Mouse (Mus musculus) limb, embryonic 14.5 days (tissue): ENCODE data around the gene Dolk. TPM values are rescaled to one million over a fixed set of nuclear protein-coding genes. Genes with fewer than 3 reads are reported as not detected.

Source experiments
- ATAC-seq: fragments of 200-750 bp; cut with Nextera tagmentation; 2 replicates; pipeline ENCODE4 v1.8.0; 2017; ENCODE audit warnings: low read depth, moderate number of reproducible peaks, moderate TSS enrichment; ENCODE audit not compliant: low FRiP score
- DNase-seq: peaks from one replicate; pipeline ENCODE4 v3.0.0-alpha.2; 2015; ENCODE audit warnings: low spot score
- H3K27ac ChIP-seq: fragments of 300-500 bp; sonication (generic); replicated peaks from 2 replicates; pipeline ENCODE4 v1.5.1; 2014; ENCODE audit warnings: low read depth, mild to moderate bottlenecking, low read length, moderate library complexity, mixed read lengths
- H3K27me3 ChIP-seq: fragments of 300-500 bp; sonication (generic); 2 replicates; pipeline ENCODE4 v1.6.1; 2014; ENCODE audit warnings: low read length, mixed read lengths; ENCODE audit not compliant: control insufficient read depth, insufficient read depth
- H3K36me3 ChIP-seq: fragments of 300-500 bp; sonication (generic); 2 replicates; pipeline ENCODE4 v1.6.1; 2014; ENCODE audit warnings: mild to moderate bottlenecking, low read length, moderate library complexity, mixed read lengths; ENCODE audit not compliant: control insufficient read depth, insufficient read depth
- H3K4me1 ChIP-seq: fragments of 300-500 bp; sonication (generic); 2 replicates; pipeline ENCODE4 v1.6.1; 2014; ENCODE audit warnings: antibody characterized with exemption, low read length, mixed read lengths; ENCODE audit not compliant: control insufficient read depth, insufficient read depth
- H3K4me2 ChIP-seq: fragments of 300-500 bp; sonication (generic); replicated peaks from 2 replicates; pipeline ENCODE4 v1.6.1; 2014; ENCODE audit warnings: low read depth, mild to moderate bottlenecking, low read length, moderate library complexity; ENCODE audit not compliant: severe bottlenecking
- H3K4me3 ChIP-seq: fragments of 300-500 bp; sonication (generic); replicated peaks from 2 replicates; pipeline ENCODE4 v1.5.1; 2014; ENCODE audit warnings: low read length
- H3K9ac ChIP-seq: fragments of 300-500 bp; sonication (generic); 2 replicates; pipeline ENCODE4 v1.6.1; 2014; ENCODE audit warnings: mild to moderate bottlenecking, low read depth, low read length, moderate library complexity; ENCODE audit not compliant: severe bottlenecking
- H3K9me3 ChIP-seq: fragments of 300-500 bp; sonication (generic); 2 replicates; pipeline ENCODE4 v1.6.1; 2016; ENCODE audit warnings: low read length; ENCODE audit not compliant: control insufficient read depth
- POLR2A ChIP-seq: fragments of 200-500 bp; IDR thresholded peaks from 2 replicates; pipeline ENCODE4 v1.8.0; 2012; ENCODE audit warnings: inconsistent platforms, mild to moderate bottlenecking, moderate library complexity, borderline replicate concordance; ENCODE audit not compliant: insufficient read depth, insufficient read length; ENCODE audit errors: extremely low read depth
- WGBS: fragments of 180-500 bp; shearing (Covaris S2); extraction: QIAGEN DNeasy Blood & Tissue Kit; methylation state at CpG from one replicate; pipeline ENCODE4 v1.1.7; 2014; 5-methylcytosine and 5-hydroxymethylcytosine counted together
- polyA plus RNA-seq, 2 experiments: library from polyadenylated mRNA; depleted of rRNA in 1 of 2; stranded (reverse) in 1 of 2; unstranded in 1 of 2; fragments of >200 nt; fragmentation: Nextera tagmentation in 1 of 2; extraction: Ambion mirVana in 1 of 2; gene quantifications; 2 replicates each; pipeline versions ENCODE4 v1.2.1 to v1.2.3; 2012 to 2014

The Dolk gene
- polyA plus RNA-seq, 2 experiments, result 13.8 to 31.0 TPM

- no peak within 1 kb of the TSS for H3K4me3 ChIP-seq
- H3K9ac ChIP-seq, result peak within 1 kb of the TSS; percentile 34; the same call in 1 of the 2 replicates
- no peaks in the 10 kb centered on the region for H3K9me3 ChIP-seq
- no peak within 1 kb of the TSS for H3K27ac ChIP-seq
- no peak for TF ChIP-seq POLR2A
- no peaks in the 10 kb centered on the region for H3K27me3 ChIP-seq
- WGBS, result 84% methylated on average over 2 of the region's 2 CpGs
- no peak for ATAC-seq
- H3K36me3 ChIP-seq, result peaks cover 46% of the 10 kb centered on the region
- no peak for DNase-seq
- peaks cover 14% of the 10 kb centered on the region for H3K4me1 ChIP-seq
- peak within 1 kb of the TSS; percentile 91; the same call in 1 of the 2 replicates for H3K4me2 ChIP-seq
These were observed 45.9 kb downstream of the Dolk start, which contains the start of gene Gm28035 for GRCm38 (mm10) chr2:30240267-30240666. Gene Gm28035, plus strand, starts transcription at chr2:30240567.

- 81% methylated on average over 4 of the region's 4 CpGs for WGBS
- no peak overlapping the region for H3K4me3 ChIP-seq
- no peaks in the 10 kb centered on the region for H3K9me3 ChIP-seq
- ATAC-seq, result no peak
- DNase-seq, result no peak
- peaks cover 42% of the 10 kb centered on the region for H3K36me3 ChIP-seq
- H3K4me2 ChIP-seq, result peak overlapping the region; percentile 91; the same call in 1 of the 2 replicates
- TF ChIP-seq POLR2A, result no peak
- no peaks in the 10 kb centered on the region for H3K27me3 ChIP-seq
- H3K4me1 ChIP-seq, result peaks cover 14% of the 10 kb centered on the region
- H3K27ac ChIP-seq, result no peak overlapping the region
- peak overlapping the region; percentile 2; the same call in 1 of the 2 replicates for H3K9ac ChIP-seq
These were observed 46.4 kb downstream of the Dolk start for GRCm38 (mm10) chr2:30239777-30240176.

- H3K4me3 ChIP-seq, result peak overlapping the region; percentile 80
- DNase-seq (no peak), ATAC-seq (no peak)
- peaks cover 14% of the 10 kb centered on the region for H3K4me1 ChIP-seq
- 68% methylated on average over 3 of the region's 3 CpGs for WGBS
- H3K4me2 ChIP-seq, result peak overlapping the region; percentile 91
- peaks cover 39% of the 10 kb centered on the region for H3K36me3 ChIP-seq
- no peak for TF ChIP-seq POLR2A
- no peaks in the 10 kb centered on the region for H3K27me3 ChIP-seq
- H3K9me3 ChIP-seq, result no peaks in the 10 kb centered on the region
- H3K9ac ChIP-seq, result peak overlapping the region; percentile 89
- H3K27ac ChIP-seq, result no peak overlapping the region
These were observed 47.1 kb downstream of the Dolk start for GRCm38 (mm10) chr2:30238906-30239465.

DNA sequence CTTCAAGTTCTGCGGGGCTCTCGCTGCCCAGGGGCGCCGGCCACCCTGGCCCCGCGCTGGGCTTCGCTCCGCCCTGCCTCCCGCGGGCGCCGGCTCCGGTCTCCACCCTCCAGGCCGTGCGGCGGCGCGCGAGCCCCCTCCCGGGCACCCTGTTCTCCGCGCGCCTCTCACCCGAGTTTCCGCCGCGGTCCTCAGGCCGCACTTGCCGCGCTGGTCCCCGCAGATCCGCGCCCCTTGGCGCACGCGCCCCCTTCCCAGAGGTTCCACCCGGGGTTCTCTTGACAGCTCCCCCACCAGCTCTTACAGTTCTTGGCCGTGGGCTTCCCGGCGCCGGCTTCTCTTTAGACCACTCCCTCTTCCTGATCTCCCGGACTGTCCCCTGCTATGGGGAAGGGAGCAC is 48.3 kb downstream of the Dolk start:
- ATAC-seq (peak; percentile 88), DNase-seq (no peak)
- Histone ChIP-seq H3K27me3 (no peaks in the 10 kb centered on the region), H3K4me2 (peak overlapping the region; percentile 91), H3K9me3 (no peaks in the 10 kb centered on the region), H3K4me1 (peaks cover 14% of the 10 kb centered on the region), H3K9ac (peak overlapping the region; percentile 89), H3K4me3 (peak overlapping the region; percentile 80), H3K36me3 (peaks cover 29% of the 10 kb centered on the region), H3K27ac (peak overlapping the region; percentile 83)
- 0% methylated on average over 23 of the region's 42 CpGs for WGBS
- TF ChIP-seq POLR2A, result no peak

DNA sequence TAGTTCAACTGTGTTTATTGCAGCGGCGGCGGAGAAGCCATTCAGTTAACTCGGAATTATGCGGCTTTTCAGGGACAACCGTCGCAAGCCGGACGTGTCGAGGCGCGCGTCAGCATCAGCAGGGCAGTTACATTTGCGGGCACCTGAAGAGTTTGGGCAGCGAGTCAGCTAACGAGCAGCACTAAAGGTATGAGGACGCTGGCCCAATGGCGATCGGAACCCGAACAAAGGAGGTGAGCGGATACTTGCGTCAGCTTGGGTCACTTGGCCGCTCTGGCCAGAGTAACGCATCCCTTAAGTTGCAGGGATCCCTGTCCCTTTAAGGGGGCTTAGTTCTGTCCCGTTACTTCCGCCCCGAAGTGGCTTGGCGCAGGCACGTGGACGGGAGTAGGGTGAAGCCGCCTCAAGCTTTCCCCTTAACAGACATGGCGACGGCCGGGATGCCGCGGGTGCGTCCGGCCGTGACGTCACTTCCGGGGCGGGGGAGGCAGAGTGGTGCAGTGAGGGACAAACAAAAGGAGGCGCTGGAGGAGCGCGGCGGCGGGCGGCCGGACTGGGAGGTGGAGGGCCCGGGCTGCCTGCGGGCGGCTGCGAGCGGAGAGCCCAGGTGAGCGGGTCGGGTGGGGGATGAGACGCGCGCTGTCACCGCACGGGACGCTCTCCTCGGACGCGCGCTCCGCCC is 48.8 kb downstream of the Dolk start, which contains the start of gene Lrrc8a:
Gene Lrrc8a (plus strand): TSS at position 517 of the 682 bp plus-strand sequence.
- Histone ChIP-seq H3K4me1 (peaks cover 14% of the 10 kb centered on the region), H3K27ac (peak within 1 kb of the TSS; percentile 83), H3K36me3 (peaks cover 25% of the 10 kb centered on the region), H3K9me3 (no peaks in the 10 kb centered on the region), H3K4me3 (peak within 1 kb of the TSS; percentile 80), H3K4me2 (peak within 1 kb of the TSS; percentile 91), H3K9ac (peak within 1 kb of the TSS; percentile 89), H3K27me3 (no peaks in the 10 kb centered on the region)
- under 1% methylated on average over 42 of the region's 67 CpGs for WGBS
- peak; percentile 67; the same call in 1 of the 2 replicates for TF ChIP-seq POLR2A
- peak; percentile 96 for DNase-seq
- ATAC-seq, result peak; percentile 97
